In genomic region chr17:77969187-77969586, GRCm38 (mm10) we compare ENCODE assay signal across 15 mouse cellular contexts.
"Had no signal": no experiment of that assay in that cellular context is flagged by ENCODE, and none has a peak within 500 bp of the region (broad histone marks: within the 10 kb centered on the region; RNA-seq: fewer than 3 reads in every experiment).

No protein-coding gene starts in this region.

- H3K4me1 ChIP-seq: limb, embryonic 12.5 days; limb, embryonic 15.5 days; liver, embryonic 13.5 days had no signal

- H3K4me3 ChIP-seq: limb, embryonic 12.5 days; limb, embryonic 15.5 days; liver, embryonic 13.5 days had no signal

- H3K4me2 ChIP-seq: limb, embryonic 12.5 days; limb, embryonic 15.5 days; liver, embryonic 13.5 days; lung, embryonic 14.5 days; midbrain, embryonic 11.5 days had no signal

- H3K9me3 ChIP-seq: limb, embryonic 12.5 days; limb, embryonic 15.5 days; liver, embryonic 13.5 days had no signal

- H3K27me3 ChIP-seq: limb, embryonic 12.5 days; limb, embryonic 15.5 days; liver, embryonic 13.5 days had no signal

- ATAC-seq: lung, postnatal 0 days had no signal

- DNase-seq: kidney, adult 9 months; kidney, postnatal 14 days; kidney, postnatal 4 days; left cerebral cortex, postnatal 4 days; liver, embryonic 13.5 days; lung, embryonic 14.5 days; midbrain, embryonic 14.5 days; thymus, adult 2 months; thymus, postnatal 14 days had no signal

- H3K36me3 ChIP-seq: limb, embryonic 12.5 days; limb, embryonic 15.5 days; liver, embryonic 13.5 days had no signal

- H3K9ac ChIP-seq: limb, embryonic 12.5 days; limb, embryonic 15.5 days; liver, embryonic 13.5 days; lung, embryonic 14.5 days had no signal

- H3K27ac ChIP-seq: limb, embryonic 12.5 days; limb, embryonic 15.5 days; liver, embryonic 13.5 days; macrophage; stomach, postnatal 0 days had no signal
